Mouse (Mus musculus) gastrocnemius, adult 18-20 months (tissue): ENCODE measurements around the gene Ube2q2. TPM values are rescaled to one million over a fixed set of nuclear protein-coding genes. Genes with fewer than 3 reads are reported as not detected.
"Not testable (repeated sequence)": the region's sequence is repeated elsewhere in the genome, so short reads cannot be mapped to it uniquely, and the experiment has no call there.

Experiments
- DNase-seq: peaks from one replicate; pipeline ENCODE4 v3.0.0; 2021; ENCODE audit warnings: low spot score
- total RNA-seq, 2 experiments: library from RNA; stranded (reverse); gene quantifications; 2 replicates each; pipeline ENCODE4 v1.2.3; 2021

Gene Ube2q2
- total RNA-seq, 2 experiments from 2014 or later: 36.0 to 36.3 TPM

GRCm38 (mm10) chr9:55236235-55237165, 87.8 kb downstream of the Ube2q2 start:
- no peak for DNase-seq

GRCm38 (mm10) chr9:55240852-55241251, 92.2 kb downstream of the Ube2q2 start:
- no peak for DNase-seq

GRCm38 (mm10) chr9:55241863-55242685, 93.4 kb downstream of the Ube2q2 start:
- DNase-seq: no peak

GRCm38 (mm10) chr9:55243280-55243679, 94.6 kb downstream of the Ube2q2 start:
- no peak for DNase-seq

GRCm38 (mm10) chr9:55244079-55244478, 95.4 kb downstream of the Ube2q2 start:
- DNase-seq: no peak

- DNase-seq: not testable (repeated sequence)
These were observed 96.5 kb downstream of the Ube2q2 start for GRCm38 (mm10) chr9:55245057-55245750.

- no peak for DNase-seq
These were observed 97.8 kb downstream of the Ube2q2 start for GRCm38 (mm10) chr9:55246440-55246839.

GRCm38 (mm10) chr9:55246918-55247317, 98.3 kb downstream of the Ube2q2 start:
- no peak for DNase-seq

GRCm38 (mm10) chr9:55248465-55248864, 99.8 kb downstream of the Ube2q2 start:
- DNase-seq: no peak

GRCm38 (mm10) chr9:55250595-55251247, 102.1 kb downstream of the Ube2q2 start:
- DNase-seq: no peak

GRCm38 (mm10) chr9:55252097-55252496, 103.4 kb downstream of the Ube2q2 start:
- not testable (repeated sequence) for DNase-seq

- DNase-seq: no peak
These were observed 105.2 kb downstream of the Ube2q2 start for GRCm38 (mm10) chr9:55253849-55254248.

- DNase-seq: no peak
These were observed 106.4 kb downstream of the Ube2q2 start for GRCm38 (mm10) chr9:55255056-55255455.

- no peak for DNase-seq
These were observed 107.0 kb downstream of the Ube2q2 start for GRCm38 (mm10) chr9:55255604-55256003.

- DNase-seq: no peak
These were observed 108.5 kb downstream of the Ube2q2 start for GRCm38 (mm10) chr9:55257105-55257504.

Other genes with a start within 250 kb of the Ube2q2 start
- under 1 TPM; 0.64 to 0.66 TPM for gene Hykk, start 231.6 kb upstream of the Ube2q2 start, total RNA-seq
- gene Psma4, start 198.1 kb upstream of the Ube2q2 start, total RNA-seq: 100 to 1,000 TPM; 117 to 128 TPM
- gene AY074887, start 197.9 kb upstream of the Ube2q2 start, total RNA-seq: not detected
- gene Chrna5, start 168.0 kb upstream of the Ube2q2 start, total RNA-seq: not detected
- not detected for gene Chrna3, start 122.3 kb upstream of the Ube2q2 start, total RNA-seq
- under 1 TPM in 1 of 2 experiments, not detected in 1; 0.07 TPM for gene Chrnb4, start 100.1 kb upstream of the Ube2q2 start, total RNA-seq
- gene Fbxo22, start 60.1 kb downstream of the Ube2q2 start, total RNA-seq: 10 to 100 TPM; 19.7 to 21.1 TPM
- gene Nrg4, start 178.0 kb downstream of the Ube2q2 start, total RNA-seq: 1 to 10 TPM; 1.2 to 1.8 TPM
- 10 to 100 TPM in 1 of 2 experiments, 1 to 10 TPM in 1; 2.2 to 10.3 TPM for gene Tmem266, start 178.1 kb downstream of the Ube2q2 start, total RNA-seq